Mouse (Mus musculus) embryonic facial prominence, embryonic 10.5 days (tissue): Measurements from ENCODE around the gene Gtpbp3. TPM values are rescaled to one million over a fixed set of nuclear protein-coding genes. Genes with fewer than 3 reads are reported as not detected.

Experiments used
- DNase-seq: peaks from one replicate; pipeline ENCODE4 v3.0.0-alpha.2; 2017; ENCODE audit warnings: low spot score
- H3K27ac ChIP-seq: fragments of 300-500 bp; sonication (generic); replicated peaks from 2 replicates; pipeline ENCODE4 v1.5.1; 2016; ENCODE audit warnings: mild to moderate bottlenecking
- H3K27me3 ChIP-seq: fragments of 300-500 bp; sonication (generic); replicated peaks from 2 replicates; pipeline ENCODE4 v1.6.1; 2016; ENCODE audit warnings: low read depth, mild to moderate bottlenecking; ENCODE audit not compliant: poor library complexity, severe bottlenecking
- H3K36me3 ChIP-seq: fragments of 300-500 bp; sonication (generic); replicated peaks from 2 replicates; pipeline ENCODE4 v1.6.1; 2016; ENCODE audit warnings: mild to moderate bottlenecking, moderate library complexity
- H3K4me1 ChIP-seq: fragments of 300-500 bp; sonication (generic); 2 replicates; pipeline ENCODE4 v1.6.1; 2016
- H3K4me3 ChIP-seq: fragments of 300-500 bp; sonication (generic); 2 replicates; pipeline ENCODE4 v1.5.1; 2016; ENCODE audit warnings: mild to moderate bottlenecking, moderate library complexity
- H3K9me3 ChIP-seq: fragments of 300-500 bp; sonication (generic); 2 replicates; pipeline ENCODE4 v1.6.1; 2016; ENCODE audit warnings: mild to moderate bottlenecking
- WGBS: fragments of 180-500 bp; shearing (Covaris S2); methylation state at CpG from one replicate; pipeline ENCODE4 v1.1.7; 2016; 5-methylcytosine and 5-hydroxymethylcytosine counted together
- polyA plus RNA-seq: library from polyadenylated mRNA; unstranded; fragments of >200 nt; fragmentation: Nextera tagmentation; extraction: Ambion mirVana; gene quantifications from 2 replicates; pipeline ENCODE4 v1.2.1, GENCODE M21; 2016

Gene Gtpbp3
- polyA plus RNA-seq, 1 experiment from 2014 or later = 24.5 TPM

- Histone ChIP-seq H3K27me3 (peaks cover 19% of the 10 kb centered on the region), H3K27ac (peak within 1 kb of the TSS; percentile 97), H3K9me3 (no peaks in the 10 kb centered on the region), H3K36me3 (peaks cover 48% of the 10 kb centered on the region), H3K4me1 (peaks cover 65% of the 10 kb centered on the region), H3K4me3 (peak within 1 kb of the TSS; percentile 92)
- DNase-seq = peak; percentile 92
- WGBS = 5% methylated on average over 58 of the region's 58 CpGs
These were observed 2.5 kb upstream of the Gtpbp3 start, which contains the start of gene Ano8 for GRCm38 (mm10) chr8:71485142-71486135. TSS of gene Ano8 (minus strand) at chr8:71485963.

GRCm38 (mm10) chr8:71486136-71486529 is 1.8 kb upstream of the Gtpbp3 start:
- Histone ChIP-seq H3K36me3 (peaks cover 48% of the 10 kb centered on the region), H3K27me3 (peaks cover 12% of the 10 kb centered on the region), H3K4me3 (peak overlapping the region; percentile 92), H3K9me3 (no peaks in the 10 kb centered on the region), H3K4me1 (peaks cover 59% of the 10 kb centered on the region), H3K27ac (peak overlapping the region; percentile 97)
- 19% methylated on average over 7 of the region's 7 CpGs for WGBS
- DNase-seq = peak; percentile 42

- WGBS = under 1% methylated on average over 22 of the region's 22 CpGs
- Histone ChIP-seq H3K36me3 (peaks cover 48% of the 10 kb centered on the region), H3K4me3 (peak overlapping the region; percentile 90), H3K9me3 (no peaks in the 10 kb centered on the region), H3K27me3 (no peaks in the 10 kb centered on the region), H3K4me1 (peaks cover 51% of the 10 kb centered on the region), H3K27ac (peak overlapping the region; percentile 87)
- DNase-seq = peak; percentile 89
These were observed 551 bp downstream of the Gtpbp3 start for GRCm38 (mm10) chr8:71488454-71488853.

GRCm38 (mm10) chr8:71495039-71495438 is 7.1 kb downstream of the Gtpbp3 start:
- H3K4me1 ChIP-seq = peaks cover 51% of the 10 kb centered on the region
- peaks cover 41% of the 10 kb centered on the region for H3K36me3 ChIP-seq
- no peak overlapping the region for H3K4me3 ChIP-seq
- peak; percentile 87 for DNase-seq
- no peaks in the 10 kb centered on the region for H3K27me3 ChIP-seq
- no peaks in the 10 kb centered on the region for H3K9me3 ChIP-seq
- WGBS = 25% methylated on average over 16 of the region's 16 CpGs
- peak overlapping the region; percentile 35; the same call in 1 of the 2 replicates for H3K27ac ChIP-seq

GRCm38 (mm10) chr8:71495811-71496210 is 7.9 kb downstream of the Gtpbp3 start:
- 90% methylated on average over 5 of the region's 5 CpGs for WGBS
- Histone ChIP-seq H3K36me3 (peaks cover 34% of the 10 kb centered on the region), H3K4me1 (peaks cover 53% of the 10 kb centered on the region), H3K9me3 (no peaks in the 10 kb centered on the region), H3K4me3 (no peak overlapping the region), H3K27ac (peak overlapping the region; percentile 26), H3K27me3 (no peaks in the 10 kb centered on the region)
- DNase-seq = no peak

- peaks cover 53% of the 10 kb centered on the region for H3K4me1 ChIP-seq
- peaks cover 27% of the 10 kb centered on the region for H3K36me3 ChIP-seq
- H3K27ac ChIP-seq = peak overlapping the region; percentile 26
- WGBS = 22% methylated on average over 11 of the region's 11 CpGs
- H3K27me3 ChIP-seq = no peaks in the 10 kb centered on the region
- H3K9me3 ChIP-seq = no peaks in the 10 kb centered on the region
- H3K4me3 ChIP-seq = no peak overlapping the region
- DNase-seq = peak; percentile 67
These were observed 8.6 kb downstream of the Gtpbp3 start for GRCm38 (mm10) chr8:71496481-71496880.

- H3K4me3 ChIP-seq = no peak overlapping the region
- 95% methylated on average over 1 of the region's 1 CpGs for WGBS
- H3K9me3 ChIP-seq = no peaks in the 10 kb centered on the region
- peak overlapping the region; percentile 77 for H3K27ac ChIP-seq
- H3K4me1 ChIP-seq = peaks cover 53% of the 10 kb centered on the region
- H3K36me3 ChIP-seq = peaks cover 20% of the 10 kb centered on the region
- no peak for DNase-seq
- no peaks in the 10 kb centered on the region for H3K27me3 ChIP-seq
These were observed 9.3 kb downstream of the Gtpbp3 start for GRCm38 (mm10) chr8:71497077-71497645.

GRCm38 (mm10) chr8:71497881-71498501 is 10.1 kb downstream of the Gtpbp3 start:
- 25% methylated on average over 15 of the region's 15 CpGs for WGBS
- peak overlapping the region; percentile 77 for H3K27ac ChIP-seq
- H3K9me3 ChIP-seq = no peaks in the 10 kb centered on the region
- no peaks in the 10 kb centered on the region for H3K27me3 ChIP-seq
- peaks cover 55% of the 10 kb centered on the region for H3K4me1 ChIP-seq
- H3K4me3 ChIP-seq = peak overlapping the region; percentile 33
- no peak for DNase-seq
- H3K36me3 ChIP-seq = peaks cover 12% of the 10 kb centered on the region

GRCm38 (mm10) chr8:71498816-71499690 is 11.2 kb downstream of the Gtpbp3 start:
- 32% methylated on average over 16 of the region's 16 CpGs for WGBS
- H3K27ac ChIP-seq = peak overlapping the region; percentile 77
- no peaks in the 10 kb centered on the region for H3K9me3 ChIP-seq
- DNase-seq = peak; percentile 76
- peak overlapping the region; percentile 33 for H3K4me3 ChIP-seq
- no peaks in the 10 kb centered on the region for H3K27me3 ChIP-seq
- H3K36me3 ChIP-seq = peaks cover 2% of the 10 kb centered on the region
- H3K4me1 ChIP-seq = peaks cover 57% of the 10 kb centered on the region

GRCm38 (mm10) chr8:71504349-71504748 is 16.4 kb downstream of the Gtpbp3 start:
- H3K4me3 ChIP-seq = no peak overlapping the region
- H3K27me3 ChIP-seq = peaks cover 45% of the 10 kb centered on the region
- H3K27ac ChIP-seq = 0 out of 2 replicates have a peak overlapping the region, but pooled peaks have one; percentile 7
- no peaks in the 10 kb centered on the region for H3K9me3 ChIP-seq
- H3K4me1 ChIP-seq = peaks cover 36% of the 10 kb centered on the region
- 89% methylated on average over 4 of the region's 4 CpGs for WGBS
- H3K36me3 ChIP-seq = no peaks in the 10 kb centered on the region
- no peak for DNase-seq

GRCm38 (mm10) chr8:71505326-71505725 is 17.4 kb downstream of the Gtpbp3 start:
- DNase-seq = no peak
- H3K4me1 ChIP-seq = peaks cover 37% of the 10 kb centered on the region
- peaks cover 54% of the 10 kb centered on the region for H3K27me3 ChIP-seq
- WGBS = 95% methylated on average over 4 of the region's 4 CpGs
- H3K9me3 ChIP-seq = no peaks in the 10 kb centered on the region
- no peaks in the 10 kb centered on the region for H3K36me3 ChIP-seq
- no peak overlapping the region for H3K4me3 ChIP-seq
- H3K27ac ChIP-seq = no peak overlapping the region
